Mouse (Mus musculus) midbrain, embryonic 13.5 days (tissue): ENCODE results near the gene Itpr2. TPM values are rescaled to one million over a fixed set of nuclear protein-coding genes. Genes with fewer than 3 reads are reported as not detected.

Experiments
- ATAC-seq: fragments of 200-750 bp; cut with Nextera tagmentation; 2 replicates; pipeline ENCODE4 v1.8.0; 2017; ENCODE audit warnings: mild to moderate bottlenecking, moderate TSS enrichment, moderate library complexity
- H3K27ac ChIP-seq: fragments of 300-500 bp; sonication (generic); 2 replicates; pipeline ENCODE4 v1.5.1; 2015; ENCODE audit warnings: inconsistent platforms, mild to moderate bottlenecking, moderate library complexity
- H3K27me3 ChIP-seq: fragments of 300-500 bp; sonication (generic); 2 replicates; pipeline ENCODE4 v1.6.1; 2015; ENCODE audit warnings: mild to moderate bottlenecking, inconsistent platforms
- H3K36me3 ChIP-seq: fragments of 300-500 bp; sonication (generic); 2 replicates; pipeline ENCODE4 v1.6.1; 2015; ENCODE audit warnings: mild to moderate bottlenecking, inconsistent platforms
- H3K4me1 ChIP-seq: fragments of 300-500 bp; sonication (generic); replicated peaks from 2 replicates; pipeline ENCODE4 v1.6.1; 2015; ENCODE audit warnings: inconsistent platforms
- H3K4me2 ChIP-seq: fragments of 300-500 bp; sonication (generic); replicated peaks from 2 replicates; pipeline ENCODE4 v1.6.1; 2015; ENCODE audit warnings: moderate library complexity, mild to moderate bottlenecking, inconsistent platforms
- H3K4me3 ChIP-seq: fragments of 300-500 bp; sonication (generic); replicated peaks from 2 replicates; pipeline ENCODE4 v1.5.1; 2015; ENCODE audit warnings: mild to moderate bottlenecking, inconsistent platforms
- H3K9ac ChIP-seq: fragments of 300-500 bp; sonication (generic); replicated peaks from 2 replicates; pipeline ENCODE4 v1.6.1; 2015; ENCODE audit warnings: mild to moderate bottlenecking, inconsistent platforms
- H3K9me3 ChIP-seq: fragments of 300-500 bp; sonication (generic); 2 replicates; pipeline ENCODE4 v1.6.1; 2016; ENCODE audit warnings: mild to moderate bottlenecking, inconsistent platforms
- WGBS: fragments of 180-500 bp; shearing (Covaris S2); methylation state at CpG from one replicate; pipeline ENCODE4 v1.1.7; 2015; 5-methylcytosine and 5-hydroxymethylcytosine counted together
- polyA plus RNA-seq: library from polyadenylated mRNA; unstranded; fragments of >200 nt; fragmentation: Nextera tagmentation; extraction: Ambion mirVana; gene quantifications from 2 replicates; pipeline ENCODE4 v1.2.1, GENCODE M21; 2015

Itpr2 gene
- polyA plus RNA-seq, 1 experiment from 2014 or later, result 4.5 TPM

DNA sequence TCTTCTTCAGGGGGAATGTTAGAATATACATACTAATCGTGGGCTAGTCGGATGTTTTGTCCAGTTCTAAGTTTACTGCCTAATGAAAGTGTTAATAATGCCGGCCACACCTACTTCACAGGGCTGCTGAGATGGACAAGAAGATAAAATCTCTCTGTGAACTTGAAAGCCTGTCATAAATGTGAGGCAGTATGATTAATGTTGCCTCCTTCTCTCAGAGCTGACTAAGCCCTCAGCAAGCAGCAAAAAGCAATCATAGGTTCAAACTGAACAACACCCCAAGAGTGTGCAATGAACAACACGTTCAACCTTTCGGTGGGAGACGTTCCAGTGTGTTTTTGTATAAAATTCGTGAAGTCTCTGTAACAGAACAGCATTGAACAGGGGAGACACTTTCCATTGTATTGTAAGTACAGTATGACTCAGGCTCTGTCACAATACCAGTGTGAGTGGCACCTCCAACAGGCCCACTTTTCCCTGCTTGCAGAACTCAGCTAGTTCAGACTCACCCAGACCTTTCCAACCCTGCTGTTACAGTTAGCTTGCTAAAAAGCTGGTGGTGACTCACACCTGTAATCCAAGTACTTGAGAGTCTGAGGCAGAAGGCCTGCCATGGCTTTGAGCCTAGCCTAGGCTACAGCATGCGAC lies 69.7 kb downstream of the Itpr2 start:
- WGBS, result 85% methylated on average over 8 of the region's 8 CpGs
- no peaks in the 10 kb centered on the region for H3K27me3 ChIP-seq
- H3K4me2 ChIP-seq, result no peak overlapping the region
- H3K4me1 ChIP-seq, result 0 out of 2 replicates have a peak, but pooled peaks cover 3% of the 10 kb centered on the region
- ATAC-seq, result no peak
- no peaks in the 10 kb centered on the region for H3K36me3 ChIP-seq
- H3K27ac ChIP-seq, result no peak overlapping the region
- H3K9me3 ChIP-seq, result no peaks in the 10 kb centered on the region
- no peak overlapping the region for H3K4me3 ChIP-seq
- H3K9ac ChIP-seq, result no peak overlapping the region

DNA sequence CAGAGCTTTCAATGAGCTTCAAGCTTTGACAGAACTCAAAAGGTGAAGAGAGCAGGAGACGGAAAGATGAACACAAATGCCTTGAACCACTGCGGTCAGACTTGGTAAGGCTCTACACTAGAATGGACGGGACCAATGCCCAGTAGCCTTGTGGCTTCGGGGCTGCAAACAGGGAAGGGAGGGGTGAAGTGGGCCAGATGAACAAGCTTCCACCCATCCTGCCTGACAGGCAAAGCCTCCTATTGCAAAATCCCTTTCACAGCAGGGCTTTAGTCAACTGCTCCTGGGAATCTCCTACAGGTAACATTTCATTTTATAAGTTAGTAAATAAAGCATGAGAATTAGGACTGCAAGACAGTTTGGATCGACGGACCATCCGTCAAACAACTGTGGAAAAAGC lies 70.2 kb downstream of the Itpr2 start:
- no peak for ATAC-seq
- Histone ChIP-seq H3K9me3 (no peaks in the 10 kb centered on the region), H3K4me2 (no peak overlapping the region), H3K4me1 (no peaks in the 10 kb centered on the region), H3K27me3 (no peaks in the 10 kb centered on the region), H3K9ac (no peak overlapping the region), H3K36me3 (no peaks in the 10 kb centered on the region), H3K27ac (no peak overlapping the region), H3K4me3 (no peak overlapping the region)
- 90% methylated on average over 7 of the region's 7 CpGs for WGBS

DNA sequence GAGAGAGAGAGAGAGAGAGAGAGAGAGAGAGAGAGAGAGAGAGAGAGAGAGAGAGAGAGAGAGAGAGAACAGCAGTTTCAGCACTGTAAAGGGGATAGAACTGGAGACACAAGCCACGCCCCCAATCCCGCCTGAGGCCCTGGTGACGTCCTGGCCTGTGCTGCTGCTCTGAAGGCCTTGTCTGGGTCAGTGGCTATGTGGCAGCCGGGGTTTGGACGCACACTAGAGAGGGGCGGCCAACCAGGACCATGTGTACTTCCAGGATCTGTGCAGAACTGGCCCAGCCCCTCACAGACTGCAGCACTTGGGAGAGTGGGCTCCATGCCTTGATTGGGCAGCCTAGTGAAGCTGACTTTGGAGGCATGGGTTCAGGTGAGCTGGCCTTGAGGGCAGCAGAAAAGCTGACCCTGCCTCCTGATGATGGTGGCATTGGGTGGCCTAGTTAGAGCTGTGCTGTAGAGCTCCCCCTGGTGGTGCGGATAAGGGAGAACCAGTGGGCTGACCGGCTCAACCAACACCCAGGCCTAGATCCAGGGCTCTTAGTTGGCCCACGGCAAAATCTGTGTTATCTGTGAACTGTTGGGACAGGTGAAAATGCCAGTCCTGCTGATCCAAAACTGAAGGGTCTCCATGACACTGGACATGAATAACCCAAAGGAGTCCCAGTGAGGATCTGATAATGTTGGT lies 72.2 kb downstream of the Itpr2 start:
- no peak overlapping the region for H3K9ac ChIP-seq
- peak; percentile 72 for ATAC-seq
- H3K27ac ChIP-seq, result no peak overlapping the region
- H3K9me3 ChIP-seq, result no peaks in the 10 kb centered on the region
- H3K4me3 ChIP-seq, result no peak overlapping the region
- no peaks in the 10 kb centered on the region for H3K27me3 ChIP-seq
- no peaks in the 10 kb centered on the region for H3K4me1 ChIP-seq
- no peak overlapping the region for H3K4me2 ChIP-seq
- 58% methylated on average over 9 of the region's 9 CpGs for WGBS
- no peaks in the 10 kb centered on the region for H3K36me3 ChIP-seq

DNA sequence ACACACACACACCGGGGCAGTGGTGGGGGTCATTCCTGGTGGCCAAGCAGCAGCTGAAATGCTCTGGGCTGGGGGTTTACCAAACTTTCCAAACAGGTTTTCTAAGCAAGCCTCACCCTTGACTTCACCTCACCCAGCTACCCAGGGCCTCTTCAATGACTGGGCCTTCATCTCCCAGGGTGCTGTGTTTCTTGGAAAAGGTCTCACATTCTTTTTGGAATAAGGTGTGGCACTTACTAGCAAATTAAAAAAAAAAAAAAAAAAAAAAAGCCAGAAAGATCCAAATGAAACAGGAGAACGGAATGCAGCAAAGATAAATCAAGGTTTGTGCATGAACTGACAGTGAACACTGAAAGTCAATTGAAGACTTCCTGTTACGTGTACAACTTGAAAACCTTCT lies 77.2 kb downstream of the Itpr2 start:
- H3K4me3 ChIP-seq, result no peak overlapping the region
- H3K27ac ChIP-seq, result no peak overlapping the region
- ATAC-seq, result no peak
- no peaks in the 10 kb centered on the region for H3K9me3 ChIP-seq
- no peak overlapping the region for H3K4me2 ChIP-seq
- H3K4me1 ChIP-seq, result 0 out of 2 replicates have a peak, but pooled peaks cover 2% of the 10 kb centered on the region
- H3K27me3 ChIP-seq, result no peaks in the 10 kb centered on the region
- H3K9ac ChIP-seq, result no peak overlapping the region
- no peaks in the 10 kb centered on the region for H3K36me3 ChIP-seq
- WGBS, result 91% methylated on average over 3 of the region's 3 CpGs

DNA sequence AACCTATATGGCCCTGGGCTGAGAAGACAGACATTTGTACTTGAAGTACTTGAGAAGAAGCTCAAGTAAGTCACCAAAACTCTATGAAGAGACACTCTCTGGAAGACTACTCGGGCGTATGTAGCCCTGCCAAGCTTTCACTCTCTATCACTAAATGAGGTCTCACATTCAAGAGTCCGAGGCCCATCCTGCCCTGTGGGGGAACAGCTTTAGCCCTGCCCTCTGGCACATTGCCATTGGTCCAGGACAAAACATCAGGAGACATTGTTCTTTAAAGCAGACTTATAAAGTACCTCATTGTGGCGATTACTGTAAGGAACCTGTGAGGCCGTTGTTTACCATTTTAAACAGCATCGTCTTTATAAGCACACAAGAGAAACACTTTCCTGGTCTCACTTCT lies 77.7 kb downstream of the Itpr2 start:
- ATAC-seq, result no peak
- Histone ChIP-seq H3K27ac (no peak overlapping the region), H3K4me1 (0 out of 2 replicates have a peak, but pooled peaks cover 2% of the 10 kb centered on the region), H3K4me2 (no peak overlapping the region), H3K27me3 (no peaks in the 10 kb centered on the region), H3K36me3 (no peaks in the 10 kb centered on the region), H3K9me3 (no peaks in the 10 kb centered on the region), H3K4me3 (no peak overlapping the region), H3K9ac (no peak overlapping the region)
- 76% methylated on average over 6 of the region's 6 CpGs for WGBS

DNA sequence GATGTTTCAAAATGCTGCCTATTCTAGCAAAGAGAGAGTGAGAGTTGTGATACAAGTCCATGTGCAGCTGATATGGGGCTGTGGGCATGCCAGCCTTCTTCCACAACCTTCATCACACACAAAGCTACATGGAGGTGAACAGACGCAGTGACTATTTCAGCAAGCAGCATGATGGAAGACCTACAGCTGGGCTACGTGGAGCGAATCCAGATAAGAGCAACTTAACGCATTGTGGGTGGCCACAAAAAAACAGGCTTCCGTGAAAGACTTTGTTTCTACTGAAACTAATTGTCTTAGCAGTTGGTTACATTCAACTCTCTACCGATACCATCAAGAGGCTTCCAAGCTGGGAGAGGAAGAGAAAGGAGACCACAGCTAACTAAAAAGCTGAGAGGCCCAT lies 81.3 kb downstream of the Itpr2 start:
- Histone ChIP-seq H3K9me3 (no peaks in the 10 kb centered on the region), H3K4me2 (no peak overlapping the region), H3K27ac (no peak overlapping the region), H3K4me3 (no peak overlapping the region), H3K36me3 (no peaks in the 10 kb centered on the region), H3K9ac (no peak overlapping the region), H3K27me3 (no peaks in the 10 kb centered on the region), H3K4me1 (0 out of 2 replicates have a peak, but pooled peaks cover 2% of the 10 kb centered on the region)
- ATAC-seq, result no peak
- 30% methylated on average over 6 of the region's 6 CpGs for WGBS

DNA sequence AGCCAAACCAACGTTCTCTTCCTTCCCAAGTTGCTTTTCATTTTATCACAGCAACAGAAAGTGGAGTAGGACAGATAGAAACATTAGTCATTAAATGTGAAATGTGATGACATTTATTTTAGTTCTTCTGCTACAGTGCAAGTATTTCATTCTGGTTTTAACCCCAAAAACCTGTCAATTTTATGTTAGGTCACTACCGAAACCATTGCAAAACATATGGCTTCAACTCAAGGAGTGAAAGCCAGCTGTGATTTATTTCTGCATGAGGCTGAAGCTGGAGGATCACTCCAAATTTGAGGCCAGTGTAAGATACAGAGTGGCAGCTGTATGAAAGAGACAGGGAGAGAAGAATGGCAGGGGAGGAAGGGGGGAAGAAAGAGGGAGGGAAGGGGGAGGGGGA lies 85.6 kb downstream of the Itpr2 start:
- no peaks in the 10 kb centered on the region for H3K27me3 ChIP-seq
- H3K4me3 ChIP-seq, result no peak overlapping the region
- WGBS, result 94% methylated on average over 2 of the region's 2 CpGs
- H3K4me2 ChIP-seq, result no peak overlapping the region
- no peak overlapping the region for H3K9ac ChIP-seq
- no peaks in the 10 kb centered on the region for H3K9me3 ChIP-seq
- no peak for ATAC-seq
- H3K36me3 ChIP-seq, result no peaks in the 10 kb centered on the region
- peaks cover 6% of the 10 kb centered on the region; the same call in 1 of the 2 replicates for H3K4me1 ChIP-seq
- H3K27ac ChIP-seq, result no peak overlapping the region

DNA sequence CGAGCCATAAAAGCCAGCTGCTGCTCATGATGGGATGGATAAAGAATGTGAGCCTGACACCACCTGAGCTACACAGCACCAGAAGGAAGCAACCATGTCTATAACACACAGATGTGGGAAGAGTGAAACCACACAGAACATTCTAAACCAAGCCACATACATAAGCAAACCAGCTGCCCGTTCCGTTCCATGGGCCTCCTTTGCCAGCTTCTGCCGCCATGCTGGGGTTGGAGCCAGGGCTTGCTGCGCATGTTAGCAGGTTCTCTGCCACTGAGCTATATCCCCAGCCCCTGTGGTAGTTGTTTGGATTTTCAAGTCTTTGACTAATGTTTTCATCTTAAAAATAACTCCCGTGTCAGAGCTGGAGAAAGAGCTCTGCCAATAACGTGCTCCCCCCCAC lies 87.9 kb downstream of the Itpr2 start:
- Histone ChIP-seq H3K27ac (no peak overlapping the region), H3K4me1 (peaks cover 11% of the 10 kb centered on the region), H3K9ac (no peak overlapping the region), H3K4me2 (no peak overlapping the region), H3K27me3 (no peaks in the 10 kb centered on the region), H3K36me3 (no peaks in the 10 kb centered on the region), H3K4me3 (no peak overlapping the region), H3K9me3 (no peaks in the 10 kb centered on the region)
- 90% methylated on average over 7 of the region's 7 CpGs for WGBS
- ATAC-seq, result no peak

DNA sequence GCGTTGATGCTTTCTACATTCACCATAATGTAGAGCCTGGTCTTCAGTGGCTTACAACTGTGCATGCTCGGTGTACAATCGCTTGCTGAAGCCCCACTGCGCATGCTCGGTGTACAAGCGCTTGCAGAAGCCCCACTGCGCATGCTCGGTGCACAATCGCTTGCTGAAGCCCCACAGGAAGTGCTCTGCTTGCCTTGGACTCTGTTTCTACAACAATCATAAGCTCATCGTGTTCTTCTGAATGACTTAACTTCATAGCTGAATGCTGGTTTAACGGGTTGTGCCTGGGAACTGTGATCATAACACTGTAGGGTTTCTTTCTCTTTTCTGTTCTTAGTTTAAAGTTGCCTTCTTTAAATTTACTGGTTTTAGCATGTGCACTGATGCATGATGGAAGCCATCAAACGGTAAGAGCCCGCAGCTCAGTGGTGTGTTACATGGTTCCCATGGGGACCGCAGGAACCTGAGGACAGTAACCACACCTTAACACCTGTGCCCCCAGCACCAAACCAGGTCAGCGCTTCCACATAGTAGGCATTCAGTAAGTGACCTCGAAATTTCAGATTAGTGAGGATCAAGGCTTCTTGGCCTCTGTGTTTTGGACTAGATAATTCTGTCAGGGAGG lies 90.5 kb downstream of the Itpr2 start:
- Histone ChIP-seq H3K36me3 (no peaks in the 10 kb centered on the region), H3K4me2 (no peak overlapping the region), H3K27me3 (no peaks in the 10 kb centered on the region), H3K4me1 (peaks cover 11% of the 10 kb centered on the region), H3K4me3 (no peak overlapping the region), H3K9ac (no peak overlapping the region), H3K27ac (no peak overlapping the region), H3K9me3 (no peaks in the 10 kb centered on the region)
- ATAC-seq, result no peak
- 82% methylated on average over 16 of the region's 16 CpGs for WGBS

DNA sequence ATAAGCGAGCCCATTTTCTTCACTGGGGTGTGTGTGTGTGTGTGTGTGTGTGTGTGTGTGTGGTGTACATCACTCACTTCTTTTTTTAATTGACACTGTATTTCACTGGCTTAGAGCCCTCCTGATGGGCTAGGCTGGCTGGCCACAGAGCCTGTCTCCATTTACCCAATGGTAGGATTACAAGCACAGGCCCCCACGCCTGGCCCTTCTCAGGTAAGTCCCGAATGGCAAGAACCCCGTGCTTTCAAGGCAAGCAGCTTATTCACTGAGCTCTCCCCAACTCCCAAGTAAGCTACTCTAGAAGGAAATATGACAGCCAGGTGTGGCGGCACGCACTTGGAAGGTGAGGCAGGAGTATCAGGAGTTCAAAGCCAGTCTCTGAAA lies 91.6 kb downstream of the Itpr2 start:
- ATAC-seq, result no peak; the same call in 1 of the 2 replicates
- H3K27ac ChIP-seq, result no peak overlapping the region
- H3K9ac ChIP-seq, result no peak overlapping the region
- no peaks in the 10 kb centered on the region for H3K36me3 ChIP-seq
- H3K4me3 ChIP-seq, result no peak overlapping the region
- whole genome bisulfite sequencing, result 75% methylated on average over 6 of the region's 6 CpGs
- no peak overlapping the region for H3K4me2 ChIP-seq
- H3K4me1 ChIP-seq, result peaks cover 11% of the 10 kb centered on the region
- H3K27me3 ChIP-seq, result no peaks in the 10 kb centered on the region
- H3K9me3 ChIP-seq, result no peaks in the 10 kb centered on the region

DNA sequence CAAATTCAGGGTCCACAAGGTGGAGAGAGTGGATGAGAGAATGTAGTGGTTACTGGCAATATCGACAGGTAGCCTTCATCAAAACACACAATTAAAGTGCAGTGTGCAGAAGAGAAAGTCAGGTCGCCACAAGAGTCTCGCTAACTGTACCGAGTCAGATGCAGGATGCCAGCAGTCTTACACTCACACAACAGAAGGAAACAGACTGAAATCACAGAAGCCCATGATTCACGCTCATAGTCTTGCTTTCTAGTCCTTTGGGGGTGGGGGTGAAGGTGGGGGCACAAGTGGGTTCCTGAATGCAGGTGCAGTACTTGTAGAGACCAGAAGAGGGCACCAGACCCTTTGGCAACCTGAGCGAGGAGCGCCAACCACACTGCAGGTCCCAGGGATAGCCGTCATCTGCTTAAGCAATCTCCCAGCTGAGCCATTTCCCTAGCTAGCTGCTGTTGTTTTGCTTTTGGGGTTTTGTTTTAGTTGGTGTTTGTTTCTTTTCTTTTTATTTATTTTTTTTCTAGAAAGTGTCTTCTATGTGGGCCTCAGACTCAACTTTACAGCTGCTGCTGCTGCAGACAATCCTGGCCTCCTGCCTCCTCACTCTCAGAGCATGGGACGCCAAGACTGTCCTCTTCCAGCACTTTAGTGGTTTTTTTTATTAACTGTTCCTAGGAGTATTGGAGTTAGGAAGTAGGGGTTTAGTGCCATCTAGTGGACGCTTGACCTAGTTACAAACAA lies 92.2 kb downstream of the Itpr2 start:
- H3K36me3 ChIP-seq, result no peaks in the 10 kb centered on the region
- 19% methylated on average over 10 of the region's 10 CpGs for WGBS
- no peaks in the 10 kb centered on the region for H3K9me3 ChIP-seq
- H3K27ac ChIP-seq, result peak overlapping the region; percentile 31; the same call in 1 of the 2 replicates
- H3K9ac ChIP-seq, result no peak overlapping the region
- peaks cover 11% of the 10 kb centered on the region for H3K4me1 ChIP-seq
- H3K27me3 ChIP-seq, result no peaks in the 10 kb centered on the region
- H3K4me2 ChIP-seq, result peak overlapping the region; percentile 28
- peak; percentile 80 for ATAC-seq
- no peak overlapping the region for H3K4me3 ChIP-seq

DNA sequence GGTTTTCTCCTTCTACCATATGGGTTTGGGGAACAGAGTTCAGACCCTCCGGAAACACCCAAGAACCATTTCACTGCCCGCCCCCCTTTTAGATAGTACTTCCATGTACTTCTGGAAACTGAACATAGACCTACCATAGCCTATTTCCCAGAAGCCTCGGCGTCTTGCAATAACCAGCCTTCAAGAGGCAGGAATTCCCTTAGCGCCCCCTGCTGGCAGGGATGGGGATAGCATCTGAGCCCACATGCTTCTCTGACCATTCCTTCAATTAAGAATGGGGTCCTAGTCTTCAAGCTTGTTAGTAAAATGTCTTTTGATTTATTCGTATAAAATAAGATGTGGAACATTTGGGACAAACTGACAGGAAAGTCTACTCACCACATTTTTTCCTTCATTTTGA lies 96.6 kb downstream of the Itpr2 start:
- no peak for ATAC-seq
- no peak overlapping the region for H3K4me3 ChIP-seq
- WGBS, result 50% methylated on average over 6 of the region's 6 CpGs
- H3K36me3 ChIP-seq, result no peaks in the 10 kb centered on the region
- H3K4me1 ChIP-seq, result peaks cover 7% of the 10 kb centered on the region
- H3K27me3 ChIP-seq, result no peaks in the 10 kb centered on the region
- H3K9ac ChIP-seq, result no peak overlapping the region
- no peak overlapping the region for H3K27ac ChIP-seq
- H3K9me3 ChIP-seq, result no peaks in the 10 kb centered on the region
- H3K4me2 ChIP-seq, result no peak overlapping the region
